Mouse (Mus musculus): ENCODE results near the gene Abca7.

Gene Abca7

GRCm38 (mm10) chr10:79974087-79974486, 22.2 kb upstream of the Abca7 start:
- in situ Hi-C loops (cut with MboI, MseI), result no loop called here

- in situ Hi-C loops (cut with MboI, MseI), result no loop called here
Measured at GRCm38 (mm10) chr10:79974668-79975067, 21.6 kb upstream of the Abca7 start.

DNA sequence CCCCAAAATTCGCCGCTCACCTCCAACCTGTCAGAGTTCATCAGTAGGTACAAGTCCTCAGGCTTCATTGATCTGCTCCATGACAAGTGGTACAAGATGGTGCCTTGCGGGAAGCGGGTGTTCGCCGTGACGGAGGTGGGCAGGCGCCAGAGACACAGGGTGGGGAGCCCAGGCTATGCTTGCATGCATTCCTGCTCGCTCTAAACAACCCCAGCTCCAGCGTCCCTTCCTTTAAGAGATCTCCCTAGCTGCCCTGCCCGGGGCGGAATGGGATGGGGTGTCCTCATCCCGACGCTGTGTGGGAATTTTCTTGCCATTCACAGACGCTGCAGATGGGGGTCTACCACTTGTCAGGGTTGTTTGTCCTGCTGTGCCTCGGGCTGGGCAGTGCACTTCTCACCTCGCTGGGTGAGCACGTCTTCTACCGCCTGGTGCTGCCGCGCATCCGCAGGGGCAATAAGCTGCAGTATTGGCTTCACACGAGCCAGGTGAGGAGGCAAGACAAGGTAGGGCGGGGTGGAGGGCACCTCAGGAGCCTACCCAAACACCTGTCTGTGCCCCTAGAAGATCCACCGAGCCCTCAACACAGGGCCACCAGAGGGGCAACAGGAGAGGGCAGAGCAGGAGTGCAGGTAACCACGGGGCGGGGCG, 20.1 kb upstream of the Abca7 start:
- in situ Hi-C loops (cut with MboI, MseI), result no loop called here

- in situ Hi-C loops (cut with MboI, MseI), result no loop called here
Measured at GRCm38 (mm10) chr10:79976722-79977107, 19.6 kb upstream of the Abca7 start.

DNA sequence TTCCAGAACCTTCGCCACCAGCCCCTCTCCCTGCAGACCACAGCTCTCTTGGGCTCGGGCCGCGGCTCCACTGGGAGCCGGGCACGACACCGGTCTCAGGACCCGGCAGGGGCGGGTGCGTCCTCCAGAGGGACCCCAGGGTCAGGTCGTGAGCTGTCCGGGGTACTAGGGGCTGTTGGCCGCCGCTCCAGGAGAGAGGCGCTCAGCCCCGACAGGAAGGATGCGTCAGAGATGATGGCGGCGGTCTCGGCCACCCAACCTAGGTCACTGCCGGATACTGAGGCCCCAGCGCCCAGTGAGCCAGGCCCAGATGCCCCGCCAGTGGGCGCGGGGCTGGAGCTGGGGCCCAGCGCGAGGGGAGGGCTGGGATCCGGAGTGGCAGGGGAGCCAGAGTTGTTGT, 19.0 kb upstream of the Abca7 start:
- in situ Hi-C loops (cut with MboI, MseI), result no loop called here

DNA sequence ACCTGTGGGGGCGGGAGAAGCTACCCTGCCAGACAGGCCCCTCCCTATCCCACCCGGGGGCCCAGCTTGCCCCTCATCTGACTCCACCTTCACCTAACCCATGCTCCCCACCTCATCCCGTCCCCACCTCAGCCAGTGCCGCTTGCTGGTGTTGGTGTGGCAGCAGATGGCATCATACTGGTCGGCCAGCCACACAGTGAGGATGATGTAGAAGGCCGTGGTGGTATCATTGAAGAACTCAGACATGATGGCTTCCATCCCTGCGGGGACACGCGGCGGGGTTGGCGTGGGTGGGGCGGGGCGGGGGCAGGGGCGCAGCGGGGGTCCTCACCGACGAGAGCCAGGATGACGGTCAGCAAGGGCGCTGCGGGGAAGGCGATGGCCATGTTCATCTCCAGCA, 18.2 kb upstream of the Abca7 start:
- in situ Hi-C loops (cut with MboI, MseI), result no loop called here

GRCm38 (mm10) chr10:79979401-79980155, 16.7 kb upstream of the Abca7 start:
- in situ Hi-C loops (cut with MboI, MseI), result loop anchor here (10.0 kb wide), 1 partner anchor 265 kb away; the partner anchor contains the start of gene Ndufs7

GRCm38 (mm10) chr10:79983205-79983604, 13.1 kb upstream of the Abca7 start:
- in situ Hi-C loops (cut with MboI, MseI), result loop anchor here (10.0 kb wide), 1 partner anchor 262 kb away; the partner anchor contains the start of gene Ndufs7

DNA sequence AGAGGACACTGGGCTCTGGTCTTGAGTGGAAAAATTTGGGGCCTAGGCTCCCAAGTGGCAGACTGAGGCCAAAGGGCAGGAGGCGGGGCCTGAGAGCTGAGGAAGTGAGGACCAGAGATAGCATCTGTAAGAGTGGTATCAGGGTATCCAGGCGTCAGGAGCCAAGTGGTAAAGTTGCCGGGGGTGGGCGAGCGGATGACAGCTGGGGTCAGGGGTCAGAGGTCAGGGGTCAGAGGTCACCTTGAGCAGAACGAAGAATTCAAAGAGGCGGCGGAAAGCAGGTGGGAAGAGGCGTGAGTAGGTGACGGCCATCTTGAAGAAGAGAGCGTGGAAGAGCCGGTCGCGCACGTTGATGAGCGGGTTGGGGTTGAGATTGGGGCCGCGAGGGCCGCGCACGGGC, 12.6 kb upstream of the Abca7 start:
- in situ Hi-C loops (cut with MboI, MseI), result loop anchor here (10.0 kb wide), 1 partner anchor 261 kb away; the partner anchor contains the start of gene Ndufs7

- in situ Hi-C loops (cut with MboI, MseI), result loop anchor here (10.0 kb wide), 1 partner anchor 260 kb away; the partner anchor contains the start of gene Ndufs7
Measured at GRCm38 (mm10) chr10:79984195-79984816, 12.0 kb upstream of the Abca7 start, which contains the start of gene Tmem259. Tmem259 (minus strand) TSS chr10:79984330.

DNA sequence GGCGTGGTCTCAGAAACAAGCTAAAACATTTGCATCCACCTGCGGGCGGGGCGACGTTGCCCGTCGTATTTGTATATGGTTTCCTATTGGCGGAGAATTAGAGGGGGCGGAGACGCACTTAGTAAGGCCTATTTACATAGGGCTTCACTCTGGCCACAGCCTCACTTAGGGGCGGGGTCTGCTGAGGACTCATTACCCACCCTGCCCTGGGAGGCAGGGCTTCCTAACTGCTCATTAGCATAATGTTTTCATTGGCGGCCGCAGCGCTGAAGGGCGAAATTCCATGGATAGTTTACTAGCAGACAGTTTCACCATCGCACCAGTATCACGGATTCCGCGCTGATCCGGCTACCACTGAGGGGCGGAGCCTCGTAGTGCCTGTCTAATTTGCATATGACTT, 11.4 kb upstream of the Abca7 start:
- in situ Hi-C loops (cut with MboI, MseI), result loop anchor here (10.0 kb wide), 1 partner anchor 260 kb away; the partner anchor contains the start of gene Ndufs7

DNA sequence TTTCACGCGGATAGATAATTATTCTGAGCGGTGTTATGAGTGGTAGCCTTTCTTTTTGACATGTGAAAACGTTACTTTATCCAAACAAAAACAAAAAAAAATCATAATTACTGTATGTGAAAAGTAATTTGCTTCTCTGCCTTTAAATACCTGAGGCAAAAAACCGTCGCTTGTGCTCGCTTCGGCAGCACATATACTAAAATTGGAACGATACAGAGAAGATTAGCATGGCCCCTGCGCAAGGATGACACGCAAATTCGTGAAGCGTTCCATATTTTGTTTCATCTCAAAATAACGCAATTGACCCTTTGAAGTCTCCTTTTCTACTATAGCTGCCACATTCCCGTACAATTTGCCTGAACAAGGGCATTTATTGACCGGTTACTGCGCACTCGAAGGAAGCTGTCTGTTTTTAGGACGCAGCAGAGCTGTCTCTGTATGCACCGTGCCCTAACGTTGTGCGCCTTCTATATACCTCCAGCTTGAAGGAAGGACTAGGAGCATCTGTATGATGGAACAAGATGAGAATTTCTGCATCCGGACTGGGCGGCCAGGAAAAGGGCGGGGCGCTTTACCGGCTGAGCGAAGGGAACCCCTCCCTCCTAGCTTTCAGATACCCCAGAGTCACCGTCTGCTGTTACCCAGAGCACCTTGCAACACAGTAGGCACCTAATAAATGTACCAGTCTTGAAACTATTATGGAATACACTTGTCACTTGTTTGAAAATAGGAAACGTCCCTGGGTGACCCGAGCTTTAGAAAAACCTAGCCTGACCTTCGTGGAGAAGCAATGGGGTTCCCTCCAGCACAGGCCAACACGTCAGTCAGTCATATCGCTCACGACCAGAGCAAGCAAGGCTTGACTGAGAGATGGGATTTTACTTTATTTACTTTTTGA, 10.7 kb upstream of the Abca7 start:
- in situ Hi-C loops (cut with MboI, MseI), result loop anchor here (10.0 kb wide), 1 partner anchor 259 kb away; the partner anchor contains the start of gene Ndufs7

- in situ Hi-C loops (cut with MboI, MseI), result loop anchor here (10.0 kb wide), 1 partner anchor 258 kb away; the partner anchor contains the start of gene Ndufs7
Measured at GRCm38 (mm10) chr10:79986232-79986878, 9.9 kb upstream of the Abca7 start.

GRCm38 (mm10) chr10:79986963-79987362, 9.3 kb upstream of the Abca7 start:
- in situ Hi-C loops (cut with MboI, MseI), result loop anchor here (10.0 kb wide), 1 partner anchor 258 kb away; the partner anchor contains the start of gene Ndufs7

- in situ Hi-C loops (cut with MboI, MseI), result loop anchor here (10.0 kb wide), 1 partner anchor 257 kb away; the partner anchor contains the start of gene Ndufs7
Measured at GRCm38 (mm10) chr10:79987771-79988505, 8.4 kb upstream of the Abca7 start.

- in situ Hi-C loops (cut with MboI, MseI), result loop anchor here (10.0 kb wide), 1 partner anchor 256 kb away; the partner anchor contains the start of gene Ndufs7
Measured at GRCm38 (mm10) chr10:79988506-79989271, 7.6 kb upstream of the Abca7 start, which contains the start of gene Cnn2. Cnn2 (plus strand) TSS chr10:79988584.

DNA sequence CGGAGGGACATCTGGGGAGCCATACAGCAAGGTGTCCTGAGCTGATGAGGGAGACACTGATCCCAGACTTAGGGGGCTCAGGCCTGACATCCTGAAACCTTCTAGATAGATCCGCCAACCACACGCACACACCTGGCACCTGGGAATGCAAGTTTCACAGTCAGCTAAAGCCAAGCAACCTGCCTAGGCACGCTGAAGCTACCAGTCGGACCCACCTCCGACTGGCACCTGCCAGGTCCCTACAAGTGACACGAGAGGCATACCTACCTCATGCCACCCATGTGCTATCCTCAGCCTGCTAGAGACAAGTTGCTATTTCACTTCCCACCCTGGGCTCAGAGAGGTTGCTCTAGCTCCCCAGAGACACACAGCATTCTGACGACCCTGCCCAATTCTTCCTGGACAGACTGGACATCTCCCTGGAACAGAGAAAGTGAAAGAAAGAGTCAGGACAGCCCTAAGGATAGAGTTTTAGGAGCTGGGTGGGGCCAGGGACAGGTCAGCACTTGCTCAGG, 7.0 kb upstream of the Abca7 start:
- in situ Hi-C loops (cut with MboI, MseI), result loop anchor here (10.0 kb wide), 1 partner anchor 255 kb away; the partner anchor contains the start of gene Ndufs7

- in situ Hi-C loops (cut with MboI, MseI), result loop anchor here (10.0 kb wide), 1 partner anchor 255 kb away; the partner anchor contains the start of gene Ndufs7
Measured at GRCm38 (mm10) chr10:79989870-79990269, 6.4 kb upstream of the Abca7 start.
